Mouse (Mus musculus) left cerebral cortex, postnatal 25 days (tissue): Measurements from ENCODE around the gene Exoc3l2. TPM values are rescaled to one million over a fixed set of nuclear protein-coding genes. Genes with fewer than 3 reads are reported as not detected.
"Not testable (repeated sequence)": the region's sequence is repeated elsewhere in the genome, so short reads cannot be mapped to it uniquely, and the experiment has no call there.

ENCODE experiments used
- DNase-seq, 2 experiments: peaks; one replicate each; pipeline ENCODE4 v3.0.0; 2022; ENCODE audit warnings: low spot score in 2 of 2, mixed read lengths in 1 of 2
- intact Hi-C: fragments of 180-260 bp; cut with DNase I; formaldehyde crosslinking; loops from one replicate; pipeline ENCODE4 v1.15.1; 2025
- total RNA-seq, 2 experiments: library from RNA; stranded (reverse); gene quantifications; 2 replicates each; pipeline ENCODE4 v1.2.3; 2021

The Exoc3l2 gene
- total RNA-seq, 2 experiments from 2014 or later = 0.18 to 0.64 TPM

DNA sequence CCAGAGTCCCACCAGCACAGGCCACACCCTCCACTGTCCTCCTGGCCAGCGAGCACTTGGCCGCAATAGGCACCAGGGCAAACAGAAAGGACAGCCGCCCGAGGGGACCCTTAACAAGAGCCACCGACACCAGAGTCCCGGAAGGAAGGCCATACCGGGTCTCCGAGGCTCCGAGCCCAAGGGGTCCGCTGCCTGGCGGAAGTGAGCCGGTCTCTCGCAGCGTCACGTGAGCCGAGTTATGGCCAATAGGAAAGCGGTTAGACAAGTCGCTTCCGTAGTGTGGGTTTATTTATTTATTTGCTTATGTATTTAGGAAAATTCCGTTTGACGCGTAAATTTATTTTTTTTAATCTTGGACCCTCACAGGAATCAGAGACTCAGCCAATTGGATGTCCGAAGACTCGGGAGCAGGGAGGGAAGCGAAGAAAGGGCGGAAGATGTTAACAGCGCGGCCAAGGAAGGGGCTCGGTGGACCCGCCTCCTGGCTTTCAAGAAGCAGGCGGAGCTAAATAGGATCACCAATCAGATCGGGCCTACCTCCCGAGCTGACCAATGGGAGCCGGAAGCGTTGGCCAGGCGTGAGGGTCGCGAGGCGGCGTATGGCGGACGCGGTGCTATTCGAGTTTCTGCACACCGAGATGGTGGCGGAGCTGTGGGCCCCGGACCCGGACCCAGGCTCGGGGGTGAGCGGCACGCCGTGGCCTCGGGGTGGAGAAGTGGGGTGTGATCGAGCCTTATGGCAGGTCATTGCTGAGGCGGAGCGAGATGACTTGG is 45.2 kb downstream of the Exoc3l2 start, which contains the start of the genes Bloc1s3 and Trappc6a:
TSS of gene Bloc1s3 (minus strand) at position 218 of the 774 bp plus-strand sequence.
TSS of gene Trappc6a (plus strand) at position 246 of the 774 bp plus-strand sequence.
- peak; percentile 96 to 97 for DNase-seq
- intact Hi-C loops = loop anchor here (2.0 kb wide), 1 partner anchor 52 kb away; no protein-coding TSS in a partner anchor

DNA sequence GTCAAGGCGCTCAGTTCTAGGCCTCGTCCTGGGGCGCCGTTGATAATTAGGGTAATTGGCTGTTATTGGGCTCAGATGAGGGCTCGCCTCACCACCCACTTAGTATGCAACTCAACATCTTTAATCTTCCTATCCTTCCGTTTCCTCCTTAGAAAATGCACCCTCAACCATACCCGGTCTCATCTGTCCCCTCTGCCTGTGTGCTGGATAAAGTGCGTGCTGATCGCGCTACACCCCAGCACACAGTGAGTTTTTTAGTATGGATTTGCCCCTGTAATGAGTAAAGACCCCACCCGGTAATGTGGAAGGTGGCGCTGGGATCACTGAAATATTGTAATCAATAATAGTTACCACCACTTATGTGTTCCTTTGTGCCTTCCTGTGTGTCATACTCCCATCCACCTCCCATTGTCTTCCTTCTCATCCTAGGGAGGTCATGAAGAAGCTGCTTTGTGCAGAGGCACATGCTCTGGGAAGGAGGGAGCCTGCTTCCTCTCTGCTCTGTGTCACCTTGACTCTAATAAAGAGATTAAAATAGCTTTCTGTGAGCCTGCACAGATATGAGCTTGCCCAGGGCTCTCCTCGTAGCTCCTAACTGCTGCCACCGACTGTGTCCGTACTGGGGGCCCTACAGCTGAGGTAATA is 45.9 kb downstream of the Exoc3l2 start:
- intact Hi-C loops = loop anchor here (2.0 kb wide), 1 partner anchor 52 kb away; no protein-coding TSS in a partner anchor
- DNase-seq = no peak

DNA sequence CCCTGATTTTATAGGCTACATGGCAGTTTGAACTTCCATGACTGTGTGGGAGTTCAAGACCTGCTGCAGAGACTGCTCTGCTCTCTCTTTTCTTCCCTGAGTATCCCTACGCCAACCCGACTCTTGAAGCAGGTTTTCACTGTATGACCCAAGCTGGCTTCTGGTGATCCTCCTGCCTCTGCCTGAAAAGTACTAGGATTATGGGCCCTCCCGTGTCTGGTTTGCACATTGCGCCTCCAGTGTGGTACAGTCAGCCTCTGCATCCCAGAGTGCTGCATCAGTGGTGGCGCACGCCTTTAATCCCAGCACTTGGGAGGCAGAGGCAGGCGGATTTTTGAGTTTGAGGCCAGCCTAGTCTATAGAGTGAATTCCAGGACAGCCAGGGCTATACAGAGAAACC is 46.7 kb downstream of the Exoc3l2 start:
- DNase-seq = no peak
- intact Hi-C loops = loop anchor here (2.0 kb wide), 1 partner anchor 51 kb away; no protein-coding TSS in a partner anchor

DNA sequence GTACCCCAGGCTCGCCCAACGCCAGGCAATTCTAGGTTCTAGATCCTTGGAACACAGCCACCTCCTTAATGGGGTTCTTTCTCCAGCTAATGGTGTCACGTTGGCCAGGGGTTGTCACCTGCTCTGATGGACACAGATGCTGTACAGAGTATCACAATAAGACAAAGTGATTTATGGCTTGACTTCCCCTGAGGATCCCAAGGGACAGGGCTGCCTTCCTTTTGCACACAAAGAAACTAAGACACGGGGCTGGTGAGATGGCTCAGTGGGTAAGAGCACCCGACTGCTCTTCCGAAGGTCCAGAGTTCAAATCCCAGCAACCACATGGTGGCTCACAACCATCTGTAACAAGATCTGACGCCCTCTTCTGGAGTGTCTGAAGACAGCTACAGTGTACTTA is 48.8 kb downstream of the Exoc3l2 start:
- DNase-seq, intact Hi-C loops: not testable (repeated sequence)

DNA sequence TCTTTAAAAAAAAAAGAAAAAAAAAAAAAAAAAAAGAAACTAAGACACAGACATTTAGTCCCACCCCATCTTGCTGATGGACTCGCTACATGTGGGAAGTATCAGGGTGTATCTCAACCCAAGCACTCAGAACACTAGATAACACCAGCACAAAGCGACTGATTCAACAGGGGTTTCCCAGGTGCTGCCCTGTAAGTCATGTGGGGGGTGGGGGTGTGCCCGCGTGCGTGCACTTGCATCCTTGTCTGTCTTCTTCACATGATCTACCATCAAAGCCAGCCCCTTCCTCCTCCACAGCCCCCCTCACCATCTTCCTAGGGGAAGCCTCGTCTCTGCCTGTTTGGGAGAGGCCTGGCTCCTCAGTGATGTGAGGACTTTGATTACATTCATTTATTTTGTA is 49.2 kb downstream of the Exoc3l2 start:
- intact Hi-C loops = no loop called here
- DNase-seq = no peak

DNA sequence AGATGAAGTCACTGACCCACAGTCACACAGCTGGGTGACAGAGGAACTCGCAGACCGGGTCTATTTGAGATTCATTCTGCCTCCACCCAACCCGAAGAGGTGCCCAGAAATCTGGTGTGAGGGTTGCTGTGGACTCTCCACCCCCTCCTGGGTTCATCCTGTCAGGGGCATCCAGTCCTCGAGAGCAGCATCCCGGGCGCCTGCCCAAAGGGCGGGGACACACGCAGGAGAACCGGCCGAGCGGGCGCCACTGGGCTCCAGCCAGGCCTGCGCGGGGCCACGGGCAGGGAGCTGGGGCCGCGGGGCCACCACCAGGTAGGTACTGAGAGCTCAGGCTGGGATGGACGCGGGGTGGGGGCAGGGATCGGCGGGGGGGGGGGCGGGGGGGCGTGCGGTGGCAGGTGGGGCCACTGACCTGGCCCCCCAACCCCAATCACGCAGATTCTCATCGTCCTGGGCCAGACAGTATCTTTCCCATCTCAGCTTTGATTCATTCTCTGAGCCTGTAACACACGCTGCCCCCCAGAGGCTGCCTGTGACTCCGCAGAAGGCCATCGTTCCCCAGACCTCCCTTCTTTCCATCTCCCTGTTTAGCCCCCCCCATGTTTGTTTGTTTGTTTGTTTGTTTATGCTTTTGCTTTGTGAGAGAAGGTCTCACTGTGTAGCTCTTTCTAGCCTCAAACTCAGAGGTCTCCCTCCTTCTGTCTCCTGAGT is 54.7 kb downstream of the Exoc3l2 start, which contains the start of gene Nkpd1:
TSS of gene Nkpd1 (plus strand) at position 187 of the 714 bp plus-strand sequence.
- intact Hi-C loops = no loop called here
- DNase-seq = no peak

DNA sequence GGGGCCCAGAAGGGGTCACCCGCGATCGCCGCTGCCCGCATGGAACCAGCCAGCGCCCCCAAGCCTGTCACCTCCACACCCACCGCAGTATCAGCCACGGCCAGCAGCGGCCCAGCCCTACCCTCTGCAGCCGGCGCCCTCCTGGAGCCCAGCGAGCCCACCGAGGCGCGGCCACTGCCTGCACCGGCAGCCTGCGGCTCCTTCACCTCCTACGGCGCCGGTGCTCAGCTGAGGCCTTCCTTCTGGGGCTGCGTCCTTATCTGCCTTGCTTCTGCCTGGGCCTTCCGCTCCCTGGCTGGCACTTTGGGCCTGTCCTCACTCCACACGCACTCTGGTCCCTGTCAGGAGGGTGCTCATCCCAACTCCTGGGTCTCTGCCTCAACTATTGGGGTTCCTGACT is 56.9 kb downstream of the Exoc3l2 start:
- DNase-seq = no peak
- intact Hi-C loops = no loop called here

DNA sequence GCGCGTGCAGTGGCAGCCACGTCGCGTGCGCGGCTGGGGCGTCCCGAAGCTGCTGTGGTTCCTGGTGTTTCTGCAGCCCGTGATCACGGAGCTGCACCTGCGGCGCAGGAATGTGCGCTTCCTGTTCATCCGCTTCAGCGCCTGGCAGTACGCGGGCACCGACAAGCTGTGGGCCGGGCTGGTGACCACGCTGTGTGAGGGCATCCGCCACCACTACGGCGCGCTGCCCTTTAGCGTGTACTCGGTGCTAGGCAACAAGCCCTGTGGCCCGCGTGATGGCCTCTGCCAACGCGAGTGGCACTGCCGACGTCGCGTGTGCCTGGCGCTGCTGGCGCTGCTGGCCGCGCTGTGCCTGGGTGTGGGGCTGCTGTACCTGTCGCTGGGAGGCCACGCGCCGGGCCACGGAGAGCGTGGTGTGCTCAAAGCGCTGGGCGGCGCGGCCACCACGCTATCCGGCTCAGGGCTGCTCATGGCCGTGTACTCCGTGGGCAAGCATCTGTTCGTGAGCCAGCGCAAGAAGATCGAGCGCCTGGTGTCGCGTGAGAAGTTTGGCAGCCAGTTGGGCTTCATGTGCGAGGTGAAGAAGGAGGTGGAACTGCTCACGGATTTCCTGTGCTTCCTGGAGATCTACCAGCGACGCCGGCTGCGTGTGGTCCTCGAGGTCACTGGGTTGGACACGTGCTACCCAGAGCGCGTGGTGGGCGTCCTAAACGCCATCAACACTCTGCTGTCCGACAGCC is 60.1 kb downstream of the Exoc3l2 start:
- no peak for DNase-seq
- intact Hi-C loops = no loop called here

DNA sequence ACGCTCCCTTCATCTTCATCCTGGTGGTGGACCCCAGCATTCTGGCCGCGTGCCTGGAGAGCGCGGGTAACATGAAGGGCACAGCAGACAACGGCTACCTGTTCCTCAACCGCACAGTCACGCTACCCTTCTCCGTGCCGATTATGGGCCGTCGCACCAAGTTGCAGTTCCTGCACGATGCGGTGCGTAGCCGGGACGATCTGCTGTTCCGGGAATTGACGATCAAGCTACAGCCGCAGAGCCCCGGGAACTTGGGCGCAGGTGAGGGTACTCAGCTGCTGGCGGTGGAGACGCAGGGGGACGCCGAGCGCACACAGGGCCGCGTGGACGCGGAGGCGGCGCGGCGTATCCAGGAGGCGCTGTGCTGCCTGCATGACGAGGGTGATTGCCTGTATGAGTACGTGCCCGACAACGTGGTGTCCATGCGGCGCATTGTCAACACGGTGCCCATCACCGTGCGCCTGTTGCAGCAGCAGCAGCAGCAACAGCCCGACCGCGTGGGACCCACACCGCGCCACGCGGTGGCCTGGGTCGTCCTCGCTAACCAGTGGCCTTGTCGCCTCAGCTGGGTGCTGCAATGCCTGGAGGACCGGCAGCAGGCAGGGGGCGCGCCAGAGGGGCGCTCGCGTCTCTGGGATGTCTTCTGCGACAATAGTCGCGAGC is 60.8 kb downstream of the Exoc3l2 start:
- peak; percentile 69 to 70 for DNase-seq
- intact Hi-C loops = no loop called here

DNA sequence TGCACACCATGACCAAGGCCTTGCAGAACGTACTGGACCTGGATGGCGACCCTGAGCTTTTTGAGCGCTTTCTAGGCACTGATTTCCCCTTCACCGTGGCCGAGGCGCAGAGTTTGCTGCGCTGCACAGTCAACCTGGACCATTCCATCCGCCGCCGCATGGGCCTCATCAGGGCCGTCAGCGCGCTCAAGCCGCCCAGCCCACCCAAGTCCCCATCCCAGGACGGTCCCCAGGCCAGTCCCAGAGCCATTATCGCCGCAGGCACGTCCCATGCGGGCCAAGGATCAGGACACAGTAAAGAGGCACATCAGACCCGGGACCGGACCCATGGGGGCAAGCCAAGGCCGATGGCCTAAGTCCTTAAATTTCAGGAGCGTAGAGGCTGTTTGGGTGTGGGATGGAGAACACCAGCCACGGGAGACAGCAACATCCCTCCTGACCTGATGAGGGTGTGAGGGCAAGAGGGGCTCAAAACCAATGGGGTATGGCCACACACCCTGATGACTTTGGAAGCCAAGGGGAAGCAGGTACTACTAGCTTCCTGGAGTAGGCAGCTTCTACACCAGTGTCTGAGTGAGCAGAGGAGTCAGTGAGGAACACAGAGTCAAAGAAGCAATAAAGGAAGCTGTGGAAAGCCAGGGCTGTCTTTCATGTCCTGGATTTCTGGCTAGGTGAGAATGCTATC is 61.4 kb downstream of the Exoc3l2 start:
- DNase-seq = no peak
- intact Hi-C loops = no loop called here

DNA sequence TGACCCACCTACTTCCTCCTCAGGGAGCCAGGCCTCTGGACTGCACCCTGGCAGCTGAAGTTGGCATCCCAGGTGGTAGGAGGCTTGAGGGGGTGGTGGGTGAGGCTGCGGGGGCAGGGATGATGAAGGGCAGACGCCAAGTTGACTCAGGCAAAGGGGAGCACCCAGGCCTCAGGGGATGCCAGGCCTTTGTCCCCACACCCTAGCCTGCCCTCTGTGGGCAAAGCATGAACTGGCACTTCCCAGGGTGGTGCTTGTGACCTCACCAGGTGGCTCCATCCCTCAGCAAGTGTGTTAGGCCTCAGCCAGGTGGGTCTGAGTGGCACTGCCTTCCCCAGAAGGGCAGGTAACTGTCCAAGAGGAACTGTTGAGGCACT is 62.0 kb downstream of the Exoc3l2 start:
- intact Hi-C loops = no loop called here
- no peak for DNase-seq

DNA sequence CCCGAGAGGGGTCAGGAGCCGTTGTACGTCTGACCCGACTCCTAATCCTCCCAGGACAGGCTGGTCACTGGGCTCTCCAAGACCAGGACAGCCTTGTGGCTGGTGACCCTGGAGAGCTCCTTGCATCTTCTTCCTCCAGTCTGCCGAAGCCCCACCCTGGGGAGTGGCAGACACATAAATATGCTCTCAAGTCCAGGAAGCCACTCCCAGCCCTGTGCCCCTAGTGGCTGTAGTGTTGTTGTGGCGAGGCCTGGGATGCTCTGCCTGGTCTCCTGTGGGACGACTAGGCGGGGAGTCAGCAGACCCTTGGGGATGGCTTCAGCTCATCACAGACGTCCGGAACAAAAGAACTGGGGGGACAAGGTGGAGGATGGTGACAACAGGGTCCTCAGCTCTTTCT is 67.9 kb downstream of the Exoc3l2 start:
- no peak for DNase-seq
- intact Hi-C loops = no loop called here

DNA sequence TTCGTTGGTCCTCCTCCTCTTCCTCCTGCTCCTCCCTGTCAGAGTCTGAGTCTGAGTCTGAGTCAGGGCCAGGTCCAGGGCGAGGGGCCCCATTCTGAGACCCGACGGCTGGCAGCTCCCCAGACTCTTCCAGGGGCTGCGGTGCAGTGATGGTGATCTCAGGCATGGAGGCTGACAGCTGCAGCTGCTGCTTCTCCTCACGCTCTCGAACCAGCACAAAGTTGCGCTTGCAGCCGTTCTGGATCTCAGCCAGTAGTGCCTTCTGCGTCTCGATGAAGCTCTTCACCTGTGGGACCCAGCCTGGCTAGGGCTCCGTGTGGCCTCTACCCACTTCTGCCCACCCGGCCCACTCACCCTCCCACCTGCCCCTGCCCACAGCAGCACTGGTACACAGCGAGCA is 69.1 kb downstream of the Exoc3l2 start:
- intact Hi-C loops = no loop called here

DNA sequence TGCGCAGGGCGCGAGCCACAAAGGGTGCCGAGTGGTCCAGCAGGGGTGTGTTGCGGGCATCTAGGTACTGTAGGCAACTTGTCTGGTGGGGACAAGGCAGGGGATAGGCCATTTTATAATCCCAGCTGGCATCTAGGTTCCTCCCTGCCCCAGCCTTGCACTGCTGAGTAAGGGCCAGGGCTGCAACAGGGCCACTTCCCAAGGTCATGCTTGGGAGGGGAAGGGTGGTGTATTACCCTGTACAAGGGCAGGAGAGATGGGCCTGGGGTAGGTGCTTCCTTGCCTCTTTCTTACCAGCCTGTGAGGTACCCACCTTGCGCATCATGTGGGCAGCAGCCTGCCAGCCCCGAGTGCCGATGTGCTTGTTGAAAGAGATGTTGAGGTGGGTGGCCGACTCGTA is 71.5 kb downstream of the Exoc3l2 start:
- no peak for DNase-seq
- intact Hi-C loops = no loop called here

More for the DNA sequence above, 69.1 kb downstream of the Exoc3l2 start:
- no peak for DNase-seq

DNA sequence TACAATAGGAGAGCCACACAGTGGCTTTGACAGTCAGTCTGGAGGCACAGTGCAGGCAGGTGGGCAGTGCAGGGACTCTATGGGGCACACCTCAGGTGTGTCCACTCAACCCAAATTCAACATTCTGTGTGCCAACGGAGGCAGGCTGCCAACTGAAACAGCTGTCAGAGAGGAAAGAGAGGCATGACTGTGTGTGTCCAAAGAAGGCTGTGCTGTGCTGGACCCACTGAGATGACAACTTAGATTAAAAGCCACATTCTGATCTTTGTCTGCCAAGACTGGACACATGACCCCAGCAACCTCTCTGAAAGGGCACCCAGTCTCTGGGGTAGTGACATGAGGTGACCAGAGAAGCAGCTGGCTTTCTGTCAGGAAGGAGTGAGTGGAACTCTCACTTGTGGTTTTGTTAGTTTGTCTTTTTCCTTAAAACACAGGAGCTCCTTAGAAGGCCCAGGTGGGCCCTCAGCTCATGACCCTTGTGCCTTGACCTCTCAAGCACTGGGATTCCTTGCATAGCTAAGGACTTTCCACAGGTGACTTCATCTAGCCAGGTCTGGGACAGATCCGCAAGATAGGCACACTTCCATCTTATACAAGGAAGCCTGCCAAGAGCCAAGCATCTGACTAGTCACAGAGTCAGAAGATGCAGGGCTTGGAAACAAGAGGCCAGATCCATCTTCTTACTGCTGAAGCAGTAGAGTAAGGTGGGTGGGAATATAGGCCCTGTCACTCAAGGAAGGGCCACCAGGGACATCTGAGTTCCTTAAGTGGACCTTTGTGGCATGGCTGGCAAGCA is 77.8 kb downstream of the Exoc3l2 start:
- intact Hi-C loops = no loop called here
- DNase-seq = no peak

DNA sequence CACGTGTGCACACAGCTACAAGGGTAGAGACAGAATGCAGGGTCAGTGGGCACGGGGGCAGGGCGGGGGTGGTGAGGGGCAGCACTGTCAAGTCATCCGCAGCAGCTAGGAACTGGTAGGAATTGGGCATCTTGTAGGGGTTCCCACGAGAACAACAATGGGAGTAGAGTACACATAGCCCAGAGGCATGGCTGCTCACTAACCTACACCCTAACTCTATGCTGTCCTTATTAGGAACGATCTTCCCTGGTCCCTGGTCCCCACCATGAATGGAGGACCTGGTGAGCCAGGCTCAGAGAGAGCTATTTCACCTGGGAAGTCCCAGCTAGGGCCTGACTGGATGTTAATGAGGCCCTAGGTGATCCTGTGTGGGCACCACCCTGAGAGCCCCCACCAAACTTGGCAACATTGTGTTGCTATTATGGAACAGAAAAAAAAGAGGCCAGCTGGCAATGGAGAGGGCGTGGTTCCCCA is 78.6 kb downstream of the Exoc3l2 start:
- DNase-seq = no peak
- intact Hi-C loops = no loop called here

DNA sequence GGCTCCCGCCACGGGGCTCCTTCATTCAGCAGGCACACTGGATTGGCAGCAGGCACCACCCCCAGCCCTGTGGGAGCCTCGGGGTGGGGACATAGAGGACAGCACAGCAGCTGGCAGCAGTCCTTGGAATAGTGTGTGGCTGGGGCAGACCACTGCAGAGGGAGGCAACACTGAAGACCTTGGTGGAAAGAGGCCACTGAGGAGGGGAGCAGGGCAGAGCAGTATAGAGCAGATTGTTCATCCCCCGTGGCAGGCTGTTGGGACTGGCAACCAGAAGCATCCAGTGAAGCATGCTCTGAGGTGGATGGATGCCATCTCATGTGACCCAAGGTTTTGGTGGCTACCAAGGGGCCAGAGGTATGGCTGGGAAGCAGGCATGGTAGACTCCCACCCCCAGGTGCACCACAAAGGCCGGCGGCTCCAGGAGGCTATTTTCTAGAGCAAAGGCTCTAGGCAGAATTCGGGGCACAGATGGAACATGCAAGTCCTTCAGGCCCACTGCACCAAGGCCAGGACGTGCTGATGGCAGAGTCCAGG is 79.1 kb downstream of the Exoc3l2 start:
- intact Hi-C loops = no loop called here
- peak in 1 of 2 experiments; percentile 42 for DNase-seq
